Mouse (Mus musculus): ENCODE results near the gene Pgap2.

Gene Pgap2

DNA sequence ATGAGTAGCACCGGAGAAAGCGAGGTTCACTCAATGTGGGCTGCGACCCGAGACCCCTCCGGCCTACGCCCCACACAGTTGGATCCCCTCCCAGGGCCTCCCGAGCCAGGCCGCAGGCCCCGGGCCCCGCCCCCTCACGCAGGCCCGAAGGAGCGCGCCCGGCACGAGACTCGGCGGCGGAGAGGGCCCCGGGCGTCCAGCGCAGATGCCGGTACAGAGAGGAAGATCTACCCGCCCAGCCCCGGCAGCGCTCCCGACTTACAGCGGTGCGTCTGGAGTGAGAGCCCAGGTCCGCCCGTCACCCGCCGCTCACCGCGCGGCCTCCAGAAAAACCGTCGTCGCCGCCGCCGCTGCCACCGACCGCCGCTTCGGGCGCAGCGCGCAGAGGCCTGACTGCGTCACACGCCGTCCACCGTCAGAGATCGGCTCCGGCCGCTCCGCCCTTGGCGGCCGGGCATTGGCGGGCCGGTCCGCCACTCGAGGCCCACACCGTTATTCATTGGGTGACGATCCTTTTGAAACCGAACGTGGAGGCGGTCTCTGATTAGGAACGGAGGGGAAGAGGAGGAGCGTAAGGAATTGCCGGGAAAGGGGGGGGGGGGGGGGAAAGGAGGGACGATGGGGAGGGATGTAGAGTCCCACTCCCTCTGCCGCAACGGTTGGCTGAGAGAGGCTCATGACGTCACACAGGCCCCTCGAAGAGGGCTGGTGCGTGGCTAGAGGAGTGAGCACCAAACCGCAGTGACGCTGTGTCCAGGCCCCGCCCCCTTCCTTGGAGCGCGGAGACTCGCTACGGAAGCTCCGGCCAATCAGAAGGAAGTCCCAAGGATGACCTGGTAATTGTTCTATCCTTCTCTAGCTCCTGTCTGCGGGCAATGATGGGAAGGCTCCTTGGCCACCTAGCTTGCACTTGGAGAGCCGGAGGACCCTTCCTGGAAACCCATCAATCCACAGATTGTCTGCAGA is at the start of gene Pgap2, which contains the start of gene Nup98:
TSS of gene Pgap2 (plus strand) at position 453 of the 966 bp plus-strand sequence.
TSS of gene Nup98 (minus strand) at position 421 of the 966 bp plus-strand sequence.
- ATAC-seq (ENCODE audit: insufficient number of reproducible peaks, low FRiP score, low TSS enrichment) = peak; percentile 99

DNA sequence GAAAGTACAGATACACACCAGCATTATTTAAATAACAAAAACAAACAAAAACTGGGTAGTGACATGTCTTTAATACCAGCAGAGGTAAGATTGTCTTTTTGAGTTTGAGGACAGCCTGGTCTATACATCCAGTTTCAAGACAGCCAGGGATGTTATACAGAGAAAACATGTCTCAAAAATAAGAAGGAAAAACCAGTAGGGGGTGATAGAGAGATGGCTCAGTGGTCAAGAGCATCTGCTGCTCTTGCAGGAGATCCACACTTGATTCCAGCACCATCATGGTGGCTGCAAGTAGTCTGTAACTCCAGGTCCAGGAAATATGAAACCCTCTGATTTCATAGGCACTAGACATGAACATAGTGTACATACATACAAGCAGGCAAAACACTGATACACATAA is 39.7 kb upstream of the Pgap2 start:
- no peak for ATAC-seq (ENCODE audit: insufficient number of reproducible peaks, low FRiP score, low TSS enrichment)

DNA sequence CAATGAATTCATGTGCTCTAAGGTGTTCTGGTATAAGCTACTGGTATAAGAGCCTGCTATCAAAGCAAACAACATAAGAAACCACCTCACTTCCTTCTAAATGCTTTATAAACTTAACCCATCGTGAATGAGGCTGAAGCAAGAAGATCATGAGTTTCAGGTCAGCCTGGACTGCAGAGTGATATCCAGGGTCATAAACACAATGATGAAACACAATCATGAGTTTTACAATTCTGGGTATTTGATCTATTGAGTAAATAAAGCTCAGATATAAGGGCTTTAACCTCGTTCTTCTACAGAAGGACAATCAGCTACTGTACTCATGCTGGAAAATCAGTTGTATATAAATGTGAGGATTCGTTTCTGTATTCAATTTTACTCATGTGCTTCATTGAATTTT is 26.2 kb upstream of the Pgap2 start:
- ATAC-seq (ENCODE audit: insufficient number of reproducible peaks, low FRiP score, low TSS enrichment) = no peak

DNA sequence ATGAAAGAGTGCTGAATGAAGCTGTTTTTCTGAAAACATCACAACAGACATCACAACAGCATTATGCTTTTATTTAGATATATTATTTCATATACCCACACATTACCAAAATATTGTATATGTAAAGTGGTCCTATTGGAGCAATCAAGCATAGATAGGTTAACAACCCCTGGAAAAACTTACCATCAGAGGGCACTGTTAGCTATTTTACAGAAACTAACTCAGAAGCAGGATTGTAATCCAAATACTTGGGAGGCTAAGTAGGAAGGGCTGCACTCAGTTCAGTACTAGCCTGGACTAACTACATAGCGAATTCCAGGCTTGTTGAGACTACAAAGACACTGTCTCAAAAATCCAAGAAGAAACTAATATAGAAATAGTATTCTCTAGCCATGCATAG is 17.7 kb upstream of the Pgap2 start:
- no peak for ATAC-seq (ENCODE audit: insufficient number of reproducible peaks, low FRiP score, low TSS enrichment)

DNA sequence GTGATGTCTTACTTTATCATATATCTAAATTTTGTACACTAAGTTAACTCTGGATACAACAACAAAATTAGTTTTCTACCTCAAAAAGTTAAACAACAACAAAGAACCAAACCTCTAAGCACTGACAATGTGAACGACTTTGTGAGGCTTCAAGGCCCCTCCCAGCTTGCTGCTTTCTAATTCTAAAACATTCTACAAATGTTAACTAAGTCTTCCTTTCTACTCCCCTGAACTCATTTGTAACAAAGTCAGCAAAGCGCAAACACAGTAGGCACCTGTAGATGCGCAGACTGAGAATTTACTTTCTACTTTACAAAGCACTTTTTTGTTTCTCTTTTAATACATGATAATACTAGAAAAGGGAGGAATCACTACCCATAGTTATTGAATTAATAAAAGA is 9.4 kb upstream of the Pgap2 start:
- ATAC-seq (ENCODE audit: insufficient number of reproducible peaks, low FRiP score, low TSS enrichment) = no peak

DNA sequence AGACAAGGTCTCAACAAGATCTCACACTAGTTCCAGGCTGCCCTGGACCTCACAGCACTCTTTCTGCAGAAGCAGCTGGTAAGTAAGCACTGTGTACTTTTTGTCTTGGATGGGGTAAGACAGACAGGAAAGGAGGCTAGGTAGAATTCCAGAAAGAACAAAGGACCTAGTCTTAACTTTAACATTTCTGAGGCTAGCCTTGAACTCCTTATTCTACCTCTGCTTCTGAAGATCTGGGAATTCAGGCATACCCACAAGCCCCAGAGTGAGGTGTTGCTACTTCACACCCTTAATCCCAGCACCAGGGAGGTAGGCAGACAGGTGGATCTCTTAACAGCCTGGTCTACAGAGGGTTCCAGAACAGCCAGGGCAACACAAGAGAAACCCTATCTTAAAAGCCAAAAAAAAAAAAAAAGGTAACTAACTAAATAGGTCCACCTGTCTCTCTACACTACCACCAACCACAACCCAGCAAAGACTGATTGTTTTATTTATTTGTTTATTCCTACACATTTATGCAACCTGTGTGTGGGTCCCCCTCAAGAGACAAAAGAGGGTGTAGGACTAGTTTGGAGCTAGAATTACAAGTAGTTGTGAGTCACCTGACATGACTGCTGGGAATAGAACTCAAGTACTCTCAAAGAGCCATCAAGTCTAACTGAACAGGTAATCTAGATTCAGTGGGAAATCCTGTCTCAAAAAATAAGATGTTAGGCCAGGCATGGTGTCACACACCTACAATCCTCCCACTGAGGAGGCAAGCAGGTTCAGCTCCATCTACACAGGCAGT is 8.8 kb upstream of the Pgap2 start:
- ATAC-seq (ENCODE audit: insufficient number of reproducible peaks, low FRiP score, low TSS enrichment) = no peak

DNA sequence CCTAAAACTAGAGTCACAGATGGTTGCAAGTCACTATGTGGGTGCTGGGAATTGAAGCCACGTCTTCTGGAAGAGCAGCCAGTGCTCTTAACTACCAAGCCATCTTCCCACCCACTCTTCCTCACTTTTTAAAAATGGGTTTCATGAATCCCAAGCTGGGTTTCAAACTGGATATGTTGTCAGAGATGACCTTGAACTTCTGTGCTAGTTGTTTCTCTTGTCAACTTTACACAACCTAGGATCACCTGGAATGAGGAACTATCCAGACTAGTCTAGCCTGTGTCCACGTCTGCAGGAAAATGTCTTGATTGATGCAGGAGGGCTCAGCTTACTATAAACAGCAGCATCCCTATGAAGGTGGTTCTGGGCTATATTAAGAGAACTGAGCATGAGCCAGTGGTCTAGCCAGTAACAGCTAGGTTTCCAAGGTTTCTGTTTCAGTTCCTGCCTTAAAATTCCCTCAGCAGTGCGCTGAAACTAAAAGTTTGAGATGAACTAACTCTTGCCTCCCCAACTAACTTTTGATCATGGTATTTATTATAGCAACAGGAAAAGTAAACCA is 5.6 kb upstream of the Pgap2 start:
- ATAC-seq (ENCODE audit: insufficient number of reproducible peaks, low FRiP score, low TSS enrichment) = no peak

DNA sequence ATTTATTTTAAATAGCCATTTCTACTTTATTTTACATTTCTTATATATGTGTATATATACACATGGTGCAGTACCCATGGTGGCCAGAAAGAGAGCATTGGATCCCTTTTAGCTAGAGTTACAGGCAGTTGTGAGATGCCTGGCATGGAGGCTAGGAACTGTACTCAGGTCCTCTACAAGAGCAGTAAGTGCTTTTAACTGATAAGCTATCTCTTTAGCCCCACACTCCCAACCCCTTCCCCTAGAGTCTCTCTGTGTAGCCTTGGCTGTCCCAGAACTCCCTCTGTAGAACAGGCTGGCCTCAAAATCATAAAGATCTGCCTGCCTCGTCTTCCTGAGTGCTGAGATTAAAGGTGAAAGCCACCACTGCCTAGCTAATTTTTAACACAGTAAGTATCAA is 4.4 kb upstream of the Pgap2 start:
- no peak for ATAC-seq (ENCODE audit: insufficient number of reproducible peaks, low FRiP score, low TSS enrichment)

DNA sequence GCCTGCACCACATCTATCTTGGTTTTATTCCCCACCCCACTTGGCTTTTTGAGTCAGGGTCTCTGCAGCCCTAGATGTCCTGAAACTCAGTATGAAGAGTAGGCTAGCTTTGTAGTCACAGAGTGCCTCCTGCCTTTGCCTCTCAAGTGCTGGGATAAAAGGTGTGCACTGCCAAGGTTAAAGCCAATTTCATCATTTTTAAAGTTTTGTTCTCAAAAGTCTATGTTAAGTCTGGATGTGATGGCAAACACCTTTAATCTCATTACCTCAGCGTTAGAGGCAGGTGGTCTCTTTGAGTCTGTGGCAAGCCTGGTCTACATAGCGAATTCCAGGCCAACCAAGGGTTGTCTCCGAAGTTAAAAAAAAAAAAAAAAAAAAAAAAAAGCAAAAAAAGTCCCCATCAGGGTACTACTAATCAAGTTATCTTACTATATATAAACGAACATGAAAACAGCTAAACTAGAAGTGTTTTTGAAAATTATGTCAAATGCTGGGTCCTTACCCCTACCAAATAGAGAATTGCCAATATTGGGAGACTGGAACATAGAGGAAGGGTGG is 1.1 kb upstream of the Pgap2 start:
- no peak for ATAC-seq (ENCODE audit: insufficient number of reproducible peaks, low FRiP score, low TSS enrichment)

DNA sequence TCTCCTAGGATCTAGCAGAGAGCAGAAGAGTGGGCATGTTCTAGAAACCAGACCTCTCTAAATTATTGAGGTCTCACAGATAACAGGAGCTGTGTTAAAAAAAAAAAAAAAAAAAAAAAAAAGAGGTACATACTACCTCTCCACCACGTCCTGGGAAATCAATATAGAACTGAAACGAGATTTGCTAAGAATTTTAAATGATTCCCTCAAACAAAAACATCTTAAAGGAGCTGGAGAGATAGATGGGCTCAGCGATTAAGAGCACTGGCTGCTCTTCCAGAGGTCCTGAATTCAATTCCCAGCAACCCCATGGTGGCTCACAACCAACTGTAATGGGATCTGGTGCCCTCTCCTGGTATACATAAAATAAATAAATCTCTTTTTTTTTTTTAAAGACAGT is 1.1 kb downstream of the Pgap2 start:
- ATAC-seq (ENCODE audit: insufficient number of reproducible peaks, low FRiP score, low TSS enrichment) = no peak

DNA sequence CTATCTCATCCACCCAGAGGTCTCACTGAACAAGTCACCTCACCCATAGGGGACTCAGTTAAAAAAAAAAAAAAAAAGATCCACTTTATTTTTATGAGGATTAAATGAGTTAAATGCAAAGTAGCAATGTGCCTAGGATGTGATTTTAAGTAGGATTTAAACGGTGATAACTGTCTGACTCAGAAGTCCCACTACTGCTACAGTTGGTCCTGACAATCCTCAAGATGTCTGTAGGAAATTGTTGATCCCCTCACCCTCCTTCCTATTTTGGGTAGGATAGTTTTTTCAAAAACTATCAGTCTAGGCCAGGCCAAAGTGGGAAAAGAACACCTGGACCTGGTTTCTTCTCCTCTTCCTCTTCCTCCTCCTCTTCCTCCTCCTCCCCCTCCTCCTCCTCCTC is 11.9 kb downstream of the Pgap2 start:
- ATAC-seq (ENCODE audit: insufficient number of reproducible peaks, low FRiP score, low TSS enrichment) = no peak

DNA sequence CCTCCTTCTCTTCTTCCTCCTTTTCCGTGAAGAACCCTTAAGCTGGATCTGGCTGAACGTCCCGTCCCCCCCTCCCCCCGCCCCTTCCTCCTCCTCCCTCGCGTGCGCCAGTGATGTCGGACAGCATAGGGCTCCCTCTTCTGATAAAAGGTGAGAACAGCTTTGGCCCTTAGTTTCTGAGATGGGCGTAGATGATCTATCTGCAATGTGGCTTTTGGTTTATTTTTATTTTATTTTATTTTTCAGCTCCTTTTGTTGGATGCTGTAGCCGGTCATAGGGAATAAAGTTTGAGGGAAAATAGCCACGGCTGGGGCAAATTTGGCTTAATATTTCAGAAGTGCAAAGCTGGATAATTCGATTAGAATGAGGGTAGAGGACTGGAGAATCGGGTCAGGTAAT is 12.3 kb downstream of the Pgap2 start:
- peak; percentile 48; the same call in 1 of the 2 replicates for ATAC-seq (ENCODE audit: insufficient number of reproducible peaks, low FRiP score, low TSS enrichment)

DNA sequence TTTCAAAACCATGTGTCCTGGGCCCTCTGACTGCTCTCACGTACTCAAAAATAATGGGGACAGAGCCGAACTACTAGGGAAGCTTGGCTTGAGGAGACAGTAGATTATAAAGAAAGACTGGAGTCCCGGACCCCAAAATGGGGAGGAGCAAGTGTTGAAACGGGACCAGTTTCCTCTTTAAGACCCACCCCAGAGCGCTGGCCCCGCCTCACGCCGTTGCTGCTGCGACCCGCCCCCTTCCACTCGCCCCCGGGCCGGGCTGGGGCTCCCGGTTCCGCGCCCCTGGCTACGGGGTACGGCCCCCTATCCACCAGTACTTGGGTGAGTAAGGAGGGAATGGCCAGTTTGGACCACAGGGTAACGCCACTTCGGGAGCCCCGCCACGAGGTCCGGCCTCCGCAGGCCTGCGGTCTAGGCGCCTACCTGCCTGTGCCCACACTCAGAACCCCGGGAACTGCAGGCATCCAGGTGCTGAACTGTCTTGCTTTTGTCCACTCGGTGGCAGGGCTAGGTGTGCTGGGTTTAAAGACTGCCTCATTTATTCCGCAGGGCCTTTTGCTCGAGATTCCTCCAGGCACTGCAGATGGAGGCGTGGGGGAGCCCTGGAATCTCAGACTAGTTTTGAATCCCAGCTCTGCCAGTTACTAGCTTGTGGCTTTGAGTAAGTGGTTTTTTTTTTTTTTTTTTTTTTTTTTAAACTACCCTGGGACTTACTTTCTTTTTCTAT is 13.0 kb downstream of the Pgap2 start:
- peak; percentile 53; the same call in 1 of the 2 replicates for ATAC-seq (ENCODE audit: insufficient number of reproducible peaks, low FRiP score, low TSS enrichment)

DNA sequence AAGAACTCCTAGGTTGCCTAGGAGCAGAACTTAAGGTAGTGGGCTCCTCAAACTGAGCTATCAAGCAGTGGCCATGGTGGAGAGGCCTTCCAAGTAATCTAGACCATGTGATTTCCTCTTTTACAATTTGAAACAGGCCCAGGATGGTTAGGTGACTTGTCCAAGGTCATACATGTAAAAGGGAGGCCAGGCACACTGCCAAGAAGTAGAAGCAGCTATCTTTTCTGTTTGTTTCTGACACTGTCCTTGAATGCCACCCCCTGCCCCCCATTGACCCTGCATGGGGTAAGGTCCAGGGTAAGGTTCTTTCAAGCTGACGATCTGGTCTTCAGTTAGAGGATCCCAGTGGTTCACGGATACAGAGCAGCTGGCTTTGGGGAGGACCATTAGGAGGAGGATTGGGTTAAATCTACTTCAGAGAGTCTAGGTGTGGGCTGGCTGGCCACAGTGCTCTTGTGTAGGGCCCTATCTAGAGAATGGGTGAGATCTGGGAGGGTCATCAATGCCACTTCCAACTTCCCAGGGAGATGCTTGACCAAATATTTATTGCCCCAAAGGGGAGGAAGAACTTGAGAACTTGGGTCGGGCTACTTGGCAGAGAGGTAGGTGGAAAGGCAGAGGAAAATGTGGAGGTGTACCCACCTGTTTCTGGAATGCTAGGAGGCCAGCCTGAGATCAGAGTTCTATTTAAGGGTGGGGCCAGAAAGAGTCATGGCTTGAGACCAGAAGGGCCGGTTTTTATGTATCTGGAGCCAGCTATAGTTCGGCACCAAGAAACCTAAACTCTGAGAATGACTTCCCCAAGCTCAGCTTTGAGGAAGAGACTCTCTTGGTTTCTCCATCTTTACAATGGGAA is 14.1 kb downstream of the Pgap2 start:
- ATAC-seq (ENCODE audit: insufficient number of reproducible peaks, low FRiP score, low TSS enrichment) = no peak

DNA sequence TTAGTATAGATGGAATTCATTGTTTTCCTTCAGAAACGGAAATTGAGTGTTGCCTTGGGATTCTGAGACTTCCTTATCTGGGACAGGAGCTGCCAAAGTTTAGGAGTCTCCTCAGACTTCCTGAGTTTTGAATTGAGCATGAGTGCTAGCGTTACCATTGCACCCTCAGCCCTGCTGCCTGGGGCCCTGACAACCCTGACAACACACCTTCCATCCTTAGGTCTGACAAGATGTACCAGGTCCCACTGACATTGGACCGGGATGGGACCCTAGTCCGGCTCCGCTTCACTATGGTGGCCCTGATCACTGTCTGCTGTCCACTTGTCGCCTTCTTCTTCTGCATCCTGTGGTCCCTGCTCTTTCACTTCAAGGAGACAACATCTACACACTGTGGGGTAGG is 16.0 kb downstream of the Pgap2 start:
- ATAC-seq (ENCODE audit: insufficient number of reproducible peaks, low FRiP score, low TSS enrichment) = no peak

DNA sequence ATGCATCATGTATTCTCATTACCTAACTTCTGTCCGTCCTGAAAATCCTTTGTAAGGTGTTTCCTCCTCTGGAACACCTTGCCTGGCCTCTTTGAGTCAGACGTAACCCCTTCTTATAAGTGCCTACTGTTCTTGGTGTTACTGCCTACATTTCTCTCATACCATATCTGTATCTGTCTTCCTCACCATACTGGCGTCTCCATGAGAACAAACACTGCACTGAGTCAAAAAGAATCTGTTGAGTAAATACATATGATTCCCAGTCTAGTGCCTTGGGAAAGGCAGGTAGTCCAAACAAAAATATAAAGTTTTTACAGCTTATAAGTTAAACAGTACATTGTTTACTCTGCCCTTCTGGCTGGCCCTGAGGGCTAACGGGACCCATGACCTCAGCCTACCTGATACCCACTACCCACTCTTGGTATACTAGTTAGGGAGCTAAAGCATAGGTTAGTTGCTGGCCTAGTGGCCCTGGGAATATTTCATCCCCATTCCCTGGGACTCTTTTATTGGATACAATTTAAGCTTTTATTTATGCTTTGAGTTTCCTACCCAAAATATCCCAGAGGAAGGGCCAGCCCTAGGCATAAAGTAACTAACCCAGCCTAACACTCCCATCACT is 18.2 kb downstream of the Pgap2 start:
- ATAC-seq (ENCODE audit: insufficient number of reproducible peaks, low FRiP score, low TSS enrichment) = no peak

DNA sequence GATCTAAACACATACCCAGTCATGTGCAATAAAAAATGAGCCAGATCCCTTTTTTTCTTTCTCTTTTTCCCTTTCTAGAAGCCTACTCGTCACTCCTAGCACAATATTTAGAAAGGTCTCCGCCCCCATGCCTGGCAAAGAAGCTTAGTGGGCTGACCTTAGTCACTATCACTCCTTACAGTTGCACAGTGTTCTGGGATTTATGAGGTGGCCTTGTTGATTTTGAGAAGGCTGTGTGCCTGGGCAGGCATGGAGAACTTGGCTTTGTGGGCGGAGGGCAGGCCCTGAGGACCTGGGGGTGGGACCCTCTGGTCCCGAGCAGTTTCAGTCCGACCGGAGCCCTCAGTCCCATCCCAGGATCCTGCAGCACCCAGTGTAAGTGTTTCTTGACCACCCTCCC is 19.8 kb downstream of the Pgap2 start:
- ATAC-seq (ENCODE audit: insufficient number of reproducible peaks, low FRiP score, low TSS enrichment) = no peak

DNA sequence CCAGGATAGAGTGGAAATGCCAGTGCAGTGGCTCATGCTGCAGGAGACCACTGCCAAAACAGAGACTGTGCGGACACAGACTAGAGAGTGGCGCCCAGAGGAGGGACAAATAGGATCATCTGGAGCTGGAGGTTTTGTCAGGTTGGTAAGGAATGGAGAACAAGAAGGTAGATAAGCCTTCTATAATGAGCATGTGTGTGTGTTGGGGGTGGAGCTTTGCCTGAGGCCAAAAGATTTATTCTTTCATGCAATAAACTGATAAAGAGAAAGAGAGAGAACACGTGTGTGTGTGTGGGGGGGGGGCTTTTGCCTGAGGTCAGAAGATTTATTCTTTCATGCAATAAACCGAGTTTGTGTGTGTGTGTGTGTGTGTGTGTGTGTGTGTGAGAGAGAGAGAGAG is 23.1 kb downstream of the Pgap2 start:
- ATAC-seq (ENCODE audit: insufficient number of reproducible peaks, low FRiP score, low TSS enrichment) = no peak
